Mouse (Mus musculus) G1E (cell line): ENCODE results near the gene Mtif3.
"Not testable (repeated sequence)": the region's sequence is repeated elsewhere in the genome, so short reads cannot be mapped to it uniquely, and the experiment has no call there.

Experiments
- CTCF ChIP-seq: IDR thresholded peaks from 2 replicates; pipeline ENCODE4 v1.5.1; 2012; ENCODE audit warnings: low read depth, low read length, inconsistent platforms, mixed read lengths
- GATA1 ChIP-seq: IDR thresholded peaks from 2 replicates; pipeline ENCODE4 v1.6.1; 2012; ENCODE audit warnings: borderline replicate concordance, low read length, inconsistent platforms, mixed read lengths
- POLR2AphosphoS5 ChIP-seq: IDR thresholded peaks from 2 replicates; pipeline ENCODE4 v1.6.1; 2012; ENCODE audit warnings: low read depth, low read length, inconsistent platforms; ENCODE audit not compliant: insufficient replicate concordance

DNA sequence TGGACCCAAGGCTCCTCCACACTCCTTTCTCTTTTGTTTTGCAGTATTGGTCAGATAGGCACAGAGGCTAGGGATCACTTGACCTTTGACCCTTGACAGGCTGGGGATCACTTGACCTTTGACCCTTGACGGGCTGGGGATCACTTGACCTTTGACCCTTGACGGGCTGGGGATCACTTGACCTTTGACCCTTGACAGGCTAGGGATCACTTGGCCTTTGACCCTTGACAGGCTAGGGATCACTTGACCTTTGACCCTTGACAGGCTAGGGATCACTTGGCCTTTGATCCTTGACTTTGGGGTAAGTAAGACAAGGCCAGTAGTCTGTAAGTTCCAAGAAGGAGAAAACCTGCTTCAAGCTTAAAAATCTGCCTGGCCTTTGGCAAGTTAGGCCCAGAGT, 21.7 kb downstream of the Mtif3 start:
- TF ChIP-seq GATA1, CTCF, POLR2AphosphoS5: not testable (repeated sequence)
